Mouse (Mus musculus) hindbrain, embryonic 14.5 days (tissue): ENCODE results near the gene Nxt1. TPM values are rescaled to one million over a fixed set of nuclear protein-coding genes. Genes with fewer than 3 reads are reported as not detected.

Source experiments
- ATAC-seq: fragments of 200-750 bp; cut with Nextera tagmentation; 2 replicates; pipeline ENCODE4 v1.8.0; 2017; ENCODE audit warnings: moderate number of reproducible peaks, mild to moderate bottlenecking, moderate TSS enrichment, moderate library complexity; ENCODE audit not compliant: low FRiP score
- DNase-seq: peaks from one replicate; pipeline ENCODE4 v3.0.0-alpha.2; 2015; ENCODE audit warnings: low spot score
- H3K27ac ChIP-seq: fragments of 300-500 bp; sonication (generic); 2 replicates; pipeline ENCODE4 v1.5.1; 2014; ENCODE audit warnings: mild to moderate bottlenecking, moderate library complexity
- H3K27me3 ChIP-seq: fragments of 300-500 bp; sonication (generic); 2 replicates; pipeline ENCODE4 v1.6.1; 2014; ENCODE audit warnings: mild to moderate bottlenecking, low read length, mixed read lengths; ENCODE audit not compliant: control insufficient read depth, insufficient read depth
- H3K36me3 ChIP-seq: fragments of 300-500 bp; sonication (generic); replicated peaks from 2 replicates; pipeline ENCODE4 v1.6.1; 2014; ENCODE audit not compliant: control insufficient read depth, insufficient read depth
- H3K4me1 ChIP-seq: fragments of 300-500 bp; sonication (generic); replicated peaks from 2 replicates; pipeline ENCODE4 v1.6.1; 2014; ENCODE audit warnings: antibody characterized with exemption, low read length, mixed read lengths; ENCODE audit not compliant: control insufficient read depth, insufficient read depth
- H3K4me2 ChIP-seq: fragments of 300-500 bp; sonication (generic); replicated peaks from 2 replicates; pipeline ENCODE4 v1.6.1; 2014; ENCODE audit warnings: mild to moderate bottlenecking, moderate library complexity
- H3K4me3 ChIP-seq: fragments of 300-500 bp; sonication (generic); replicated peaks from 2 replicates; pipeline ENCODE4 v1.5.1; 2014; ENCODE audit warnings: mild to moderate bottlenecking, low read length
- H3K9ac ChIP-seq: fragments of 300-500 bp; sonication (generic); 2 replicates; pipeline ENCODE4 v1.6.1; 2014
- H3K9me3 ChIP-seq: fragments of 300-500 bp; sonication (generic); 2 replicates; pipeline ENCODE4 v1.6.1; 2016; ENCODE audit warnings: low read length; ENCODE audit not compliant: control insufficient read depth
- WGBS: fragments of 180-500 bp; shearing (Covaris S2); extraction: QIAGEN DNeasy Blood & Tissue Kit; methylation state at CpG from one replicate; pipeline ENCODE4 v1.1.7; 2014; 5-methylcytosine and 5-hydroxymethylcytosine counted together
- polyA plus RNA-seq: library from polyadenylated mRNA; unstranded; fragments of >200 nt; fragmentation: Nextera tagmentation; extraction: Ambion mirVana; gene quantifications from 2 replicates; pipeline ENCODE4 v1.2.1, GENCODE M21; 2014

Nxt1 gene
- polyA plus RNA-seq, 1 experiment from 2014 or later: 48.5 TPM

DNA sequence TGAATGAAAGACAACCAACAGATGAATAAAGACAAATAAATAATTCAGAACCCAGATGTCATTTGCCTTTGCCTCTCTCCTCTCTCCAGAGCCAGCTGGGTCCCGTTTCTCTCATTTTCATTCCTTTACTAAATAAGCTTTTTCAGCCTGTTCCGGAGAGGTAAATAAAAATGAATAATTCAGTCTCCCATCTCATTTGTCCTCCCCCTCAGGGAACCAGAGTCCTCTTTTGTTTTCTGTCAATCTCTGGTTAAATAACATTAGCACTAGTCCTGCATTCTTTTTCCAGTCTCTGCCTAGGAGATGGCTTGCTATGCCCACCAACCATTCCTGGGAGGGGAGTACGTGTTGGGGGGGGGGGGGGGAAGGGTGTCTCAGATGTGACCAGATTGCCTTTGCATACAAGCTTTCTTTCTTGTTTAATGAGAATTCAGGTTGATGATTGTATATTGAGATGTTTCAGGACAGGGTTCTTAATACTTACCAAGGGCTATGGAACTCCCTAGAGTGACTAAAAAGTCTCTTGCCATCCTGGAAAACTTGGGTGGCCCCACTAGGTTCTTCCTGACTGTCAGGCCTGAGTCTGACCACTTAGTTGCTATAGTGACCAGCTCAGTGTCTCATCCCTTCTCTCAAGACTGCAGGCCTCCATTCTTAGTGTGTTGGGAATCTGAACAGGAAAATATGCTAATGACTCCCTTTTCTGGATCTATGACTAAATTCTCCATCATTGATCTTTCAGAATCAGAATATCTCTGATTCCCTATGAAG is 21.6 kb upstream of the Nxt1 start:
- H3K27me3 ChIP-seq: no peaks in the 10 kb centered on the region
- 0 out of 2 replicates have a peak overlapping the region, but pooled peaks have one; percentile 39 for H3K27ac ChIP-seq
- WGBS: 2% methylated on average over 3 of the region's 3 CpGs
- H3K36me3 ChIP-seq: no peaks in the 10 kb centered on the region
- no peaks in the 10 kb centered on the region for H3K9me3 ChIP-seq
- ATAC-seq (peak; percentile 78), DNase-seq (peak; percentile 59)
- no peaks in the 10 kb centered on the region; the same call in 1 of the 2 replicates for H3K4me1 ChIP-seq
- no peak overlapping the region for H3K4me2 ChIP-seq
- H3K9ac ChIP-seq: no peak overlapping the region
- H3K4me3 ChIP-seq: no peak overlapping the region

DNA sequence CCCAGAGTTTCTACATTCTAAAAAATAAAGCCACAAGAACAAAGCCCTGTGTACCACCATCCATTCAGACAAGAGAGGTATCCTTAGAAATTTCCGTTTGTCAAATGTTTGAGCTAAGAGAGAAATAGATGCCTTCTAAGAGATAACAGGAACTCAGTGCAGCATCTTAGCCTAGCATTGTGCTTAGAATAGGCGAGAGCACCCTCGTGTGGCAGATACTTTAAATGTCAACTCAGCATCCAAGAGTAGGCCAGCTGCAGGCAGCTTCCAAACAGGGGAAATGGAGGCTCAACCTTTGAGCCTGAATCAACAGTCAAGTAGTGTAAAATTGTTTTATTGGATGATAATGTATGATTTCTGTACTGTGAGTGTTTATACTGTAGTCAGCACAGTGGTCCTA is 17.4 kb upstream of the Nxt1 start:
- H3K36me3 ChIP-seq: no peaks in the 10 kb centered on the region
- no peak overlapping the region for H3K4me3 ChIP-seq
- WGBS: 3% methylated on average over 3 of the region's 3 CpGs
- no peak overlapping the region for H3K27ac ChIP-seq
- DNase-seq: peak; percentile 84
- no peaks in the 10 kb centered on the region; the same call in 1 of the 2 replicates for H3K4me1 ChIP-seq
- no peak overlapping the region for H3K9ac ChIP-seq
- H3K27me3 ChIP-seq: no peaks in the 10 kb centered on the region
- peak; percentile 75 for ATAC-seq
- H3K4me2 ChIP-seq: no peak overlapping the region
- H3K9me3 ChIP-seq: no peaks in the 10 kb centered on the region

DNA sequence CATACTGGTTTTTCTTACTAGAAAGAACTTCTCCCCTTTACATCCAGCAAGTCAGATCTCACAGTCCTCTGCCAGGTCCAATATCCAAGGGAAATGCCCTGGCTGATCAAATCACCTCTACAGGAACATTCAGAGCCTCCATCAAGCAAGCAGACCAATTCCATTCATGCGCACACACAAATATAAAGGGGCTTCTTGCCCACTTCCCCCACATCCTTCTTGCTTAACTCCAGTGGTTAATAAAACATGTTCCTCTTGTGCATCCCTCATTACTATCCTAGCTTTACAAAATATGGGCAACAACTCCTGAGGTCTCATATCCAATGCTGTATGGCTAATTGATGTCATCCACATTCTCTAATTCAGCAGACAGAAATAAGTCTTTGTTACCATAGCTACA is 8.9 kb upstream of the Nxt1 start:
- ATAC-seq: no peak
- no peaks in the 10 kb centered on the region for H3K27me3 ChIP-seq
- 92% methylated on average over 1 of the region's 1 CpGs for WGBS
- no peak overlapping the region for H3K9ac ChIP-seq
- no peak overlapping the region for H3K4me2 ChIP-seq
- H3K4me1 ChIP-seq: no peaks in the 10 kb centered on the region
- no peaks in the 10 kb centered on the region for H3K9me3 ChIP-seq
- H3K36me3 ChIP-seq: no peaks in the 10 kb centered on the region
- no peak overlapping the region for H3K27ac ChIP-seq
- H3K4me3 ChIP-seq: no peak overlapping the region
- no peak for DNase-seq

DNA sequence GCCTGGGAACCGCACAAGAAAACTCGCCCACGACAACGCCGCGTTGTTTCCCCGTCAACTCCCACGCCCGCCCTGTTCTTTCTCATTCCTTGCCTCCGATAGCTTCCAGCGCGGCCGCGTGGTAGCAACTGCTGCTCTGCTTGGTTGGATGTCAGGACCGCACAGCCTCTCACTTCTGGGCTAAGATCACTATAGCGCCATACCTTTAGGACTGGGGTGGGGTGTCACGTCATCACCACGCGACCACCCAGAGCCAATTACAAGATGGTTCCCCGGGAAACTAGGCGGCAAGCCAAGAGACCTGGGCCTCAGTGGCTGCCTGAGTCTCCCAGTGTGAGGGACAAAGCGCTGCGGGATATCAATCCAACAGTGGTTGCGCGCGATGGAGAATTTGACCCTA is 5.4 kb downstream of the Nxt1 start:
- Histone ChIP-seq H3K9ac (peak overlapping the region; percentile 39), H3K4me1 (peaks cover 53% of the 10 kb centered on the region)
- 2% methylated on average over 26 of the region's 26 CpGs for WGBS

DNA sequence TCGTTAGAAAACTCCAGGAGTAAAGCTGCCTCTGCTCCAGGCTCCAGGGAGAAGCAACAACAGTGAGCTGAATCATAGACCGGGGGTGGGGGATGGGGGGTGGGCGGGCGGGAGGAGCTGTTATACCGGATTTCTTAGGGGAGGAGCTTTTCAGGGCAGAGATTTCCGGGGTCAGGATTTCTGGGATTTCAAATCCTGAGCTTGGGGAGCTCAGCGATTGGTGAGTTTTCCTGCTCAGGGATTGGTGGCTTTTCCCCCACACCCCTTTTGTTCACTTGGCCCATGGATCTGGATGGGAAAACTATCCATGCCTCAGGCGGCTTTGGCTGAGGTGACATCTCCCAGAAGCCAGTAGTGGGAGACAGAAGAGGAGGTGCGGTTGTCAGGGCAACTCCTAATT is 6.9 kb downstream of the Nxt1 start:
- H3K9ac ChIP-seq: peak overlapping the region; percentile 21; the same call in 1 of the 2 replicates
- peak; percentile 10; the same call in 1 of the 2 replicates for ATAC-seq
- H3K9me3 ChIP-seq: no peaks in the 10 kb centered on the region
- peak overlapping the region; percentile 93 for H3K4me2 ChIP-seq
- H3K4me1 ChIP-seq: peaks cover 43% of the 10 kb centered on the region
- peaks cover 30% of the 10 kb centered on the region for H3K36me3 ChIP-seq
- no peaks in the 10 kb centered on the region for H3K27me3 ChIP-seq
- no peak for DNase-seq
- under 1% methylated on average over 9 of the region's 9 CpGs for WGBS
- H3K27ac ChIP-seq: peak overlapping the region; percentile 79
- H3K4me3 ChIP-seq: no peak overlapping the region

More for the DNA sequence above, 5.4 kb downstream of the Nxt1 start:
- H3K4me2 ChIP-seq: peak overlapping the region; percentile 93
- H3K27ac ChIP-seq: peak overlapping the region; percentile 79
- peak overlapping the region; percentile 35 for H3K4me3 ChIP-seq
- DNase-seq: peak; percentile 84
- H3K36me3 ChIP-seq: peaks cover 22% of the 10 kb centered on the region
- peak; percentile 55 for ATAC-seq
- no peaks in the 10 kb centered on the region for H3K9me3 ChIP-seq
- H3K27me3 ChIP-seq: no peaks in the 10 kb centered on the region

DNA sequence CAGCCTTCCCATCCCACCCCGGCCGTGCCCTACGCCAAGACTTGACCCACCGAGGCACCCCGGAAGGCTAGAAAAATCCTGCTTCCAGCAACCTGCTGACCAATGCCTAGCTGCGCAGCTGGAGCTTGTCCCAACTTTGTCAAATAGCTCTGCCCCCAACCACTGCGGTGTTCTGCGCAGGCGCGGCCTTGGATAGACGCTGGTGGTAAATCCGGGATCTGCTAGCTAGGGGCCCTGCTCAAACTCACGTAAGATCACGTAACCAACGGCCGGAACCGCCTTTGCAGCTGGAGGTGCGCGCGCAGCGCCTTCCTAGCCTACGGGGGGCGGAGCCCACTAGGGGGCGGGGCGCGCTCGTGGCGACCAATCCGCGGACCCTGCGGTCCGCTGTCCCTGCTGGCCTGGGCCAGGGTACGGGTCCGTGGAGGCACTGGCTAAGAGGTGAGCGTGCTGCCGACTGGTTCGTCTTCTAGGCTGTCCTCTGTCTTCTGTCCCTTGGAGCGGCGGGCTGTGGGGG is 8.4 kb downstream of the Nxt1 start, which contains the start of gene Gzf1:
Gene Gzf1 (plus strand): TSS at position 249 of the 517 bp plus-strand sequence.
- Histone ChIP-seq H3K9ac (peak within 1 kb of the TSS; percentile 86), H3K4me3 (peak within 1 kb of the TSS; percentile 70), H3K27ac (peak within 1 kb of the TSS; percentile 85), H3K4me1 (peaks cover 43% of the 10 kb centered on the region), H3K9me3 (no peaks in the 10 kb centered on the region), H3K27me3 (no peaks in the 10 kb centered on the region), H3K36me3 (peaks cover 30% of the 10 kb centered on the region), H3K4me2 (peak within 1 kb of the TSS; percentile 93)
- WGBS: under 1% methylated on average over 39 of the region's 39 CpGs
- peak; percentile 94 for ATAC-seq
- peak; percentile 100 for DNase-seq

DNA sequence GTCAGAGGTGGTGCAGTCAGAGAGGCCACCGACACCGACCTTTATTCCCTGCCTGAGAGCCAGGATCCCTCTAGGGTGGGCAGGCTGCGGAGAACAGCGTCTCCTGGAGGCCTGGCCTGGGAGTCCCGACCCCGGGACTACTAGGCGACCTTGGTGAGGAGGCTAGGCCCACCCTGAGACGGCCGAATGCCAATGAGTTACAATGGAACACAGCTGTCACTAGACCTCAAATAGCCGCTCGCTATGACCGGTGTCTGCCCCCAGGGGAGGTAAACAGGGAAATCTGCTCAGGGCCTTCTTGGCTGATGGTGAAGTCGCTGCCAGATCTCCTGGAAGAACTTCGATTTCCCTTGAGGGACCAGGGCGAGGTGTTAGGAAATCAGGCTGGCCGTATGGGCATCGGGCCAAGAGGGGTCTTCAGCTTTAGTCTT is 9.1 kb downstream of the Nxt1 start:
- Histone ChIP-seq H3K27me3 (no peaks in the 10 kb centered on the region), H3K4me3 (peak overlapping the region; percentile 70), H3K27ac (peak overlapping the region; percentile 71), H3K9ac (peak overlapping the region; percentile 86), H3K4me1 (peaks cover 43% of the 10 kb centered on the region), H3K4me2 (peak overlapping the region; percentile 93), H3K36me3 (peaks cover 28% of the 10 kb centered on the region), H3K9me3 (no peaks in the 10 kb centered on the region)
- 9% methylated on average over 17 of the region's 17 CpGs for WGBS
- ATAC-seq (peak; percentile 53), DNase-seq (peak; percentile 29)

DNA sequence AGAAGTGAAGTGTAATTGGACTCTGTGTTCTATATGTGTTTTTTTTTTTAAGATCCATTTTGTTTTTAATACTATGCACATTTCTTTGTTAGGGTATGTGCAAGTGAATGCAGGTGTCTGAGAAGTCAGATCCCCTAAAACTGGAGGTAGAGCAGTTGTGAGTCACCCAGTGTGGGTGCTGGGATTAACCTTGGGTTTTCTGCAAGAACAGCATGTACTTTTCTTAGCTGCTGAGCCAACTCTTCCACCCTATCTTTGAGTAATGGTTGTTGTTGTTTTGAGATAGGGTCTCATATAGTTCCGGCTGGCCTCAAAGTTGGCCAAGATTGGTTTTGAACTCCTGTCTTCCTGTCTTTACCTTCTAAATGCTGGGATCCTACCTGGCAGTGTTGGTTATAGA is 10.6 kb downstream of the Nxt1 start:
- H3K36me3 ChIP-seq: peaks cover 41% of the 10 kb centered on the region
- no peak overlapping the region for H3K27ac ChIP-seq
- no peak for DNase-seq
- WGBS: 100% methylated on average over 1 of the region's 1 CpGs
- H3K4me2 ChIP-seq: no peak overlapping the region
- H3K9me3 ChIP-seq: no peaks in the 10 kb centered on the region
- H3K9ac ChIP-seq: no peak overlapping the region
- no peak for ATAC-seq
- peaks cover 35% of the 10 kb centered on the region for H3K4me1 ChIP-seq
- no peak overlapping the region for H3K4me3 ChIP-seq
- no peaks in the 10 kb centered on the region for H3K27me3 ChIP-seq

DNA sequence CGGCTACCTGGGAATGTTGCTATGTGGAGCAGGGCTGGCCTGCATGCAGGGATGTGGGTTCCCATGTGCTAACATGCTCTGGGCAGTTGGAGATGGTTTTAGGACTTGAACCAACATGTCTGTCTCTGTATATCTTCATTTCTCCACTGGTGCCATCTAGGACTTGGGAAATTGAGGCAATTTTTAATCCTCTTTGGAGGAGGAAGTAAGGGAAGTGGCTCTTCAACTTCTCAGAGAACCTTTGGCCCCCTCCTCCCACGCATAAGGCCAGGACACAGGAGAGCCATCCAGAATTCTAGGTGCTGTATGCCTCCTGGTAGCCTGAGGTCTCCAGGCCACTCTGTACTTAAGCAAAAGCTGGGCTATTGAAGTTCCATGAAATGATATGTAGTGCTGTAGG is 12.6 kb downstream of the Nxt1 start:
- Histone ChIP-seq H3K36me3 (peaks cover 54% of the 10 kb centered on the region), H3K9ac (no peak overlapping the region), H3K27ac (no peak overlapping the region), H3K4me3 (no peak overlapping the region), H3K4me1 (peaks cover 18% of the 10 kb centered on the region), H3K9me3 (no peaks in the 10 kb centered on the region), H3K27me3 (no peaks in the 10 kb centered on the region), H3K4me2 (no peak overlapping the region)
- no peak for DNase-seq
- 100% methylated on average over 2 of the region's 2 CpGs for WGBS
- no peak for ATAC-seq
